Mouse (Mus musculus) hindbrain, embryonic 11.5 days (tissue): Measurements from ENCODE around the gene Amdhd2. TPM values are rescaled to one million over a fixed set of nuclear protein-coding genes. Genes with fewer than 3 reads are reported as not detected.
A peak's percentile ranks its signal among the peaks of the same experiment; 100 is the strongest.

ENCODE experiments used
- ATAC-seq: fragments of 200-750 bp; cut with Nextera tagmentation; 2 replicates; pipeline ENCODE4 v1.8.0; 2017; ENCODE audit warnings: mild to moderate bottlenecking, moderate TSS enrichment, moderate library complexity; ENCODE audit not compliant: low FRiP score
- DNase-seq: peaks from one replicate; pipeline ENCODE4 v3.0.0-alpha.2; 2015; ENCODE audit warnings: low spot score
- H3K27ac ChIP-seq: fragments of 300-500 bp; sonication (generic); 2 replicates; pipeline ENCODE4 v1.5.1; 2014; ENCODE audit warnings: mild to moderate bottlenecking, low read depth, low read length
- H3K27me3 ChIP-seq: fragments of 300-500 bp; sonication (generic); 2 replicates; pipeline ENCODE4 v1.6.1; 2014; ENCODE audit warnings: mild to moderate bottlenecking, low read length, moderate library complexity, mixed read lengths; ENCODE audit not compliant: control insufficient read depth, insufficient read depth
- H3K36me3 ChIP-seq: fragments of 300-500 bp; sonication (generic); 2 replicates; pipeline ENCODE4 v1.6.1; 2014; ENCODE audit warnings: mild to moderate bottlenecking, low read length, moderate library complexity, mixed read lengths; ENCODE audit not compliant: control insufficient read depth, insufficient read depth
- H3K4me1 ChIP-seq: fragments of 300-500 bp; sonication (generic); replicated peaks from 2 replicates; pipeline ENCODE4 v1.6.1; 2014; ENCODE audit warnings: low read length, mixed read lengths; ENCODE audit not compliant: control insufficient read depth, insufficient read depth
- H3K4me2 ChIP-seq: fragments of 300-500 bp; sonication (generic); replicated peaks from 2 replicates; pipeline ENCODE4 v1.6.1; 2014; ENCODE audit warnings: mild to moderate bottlenecking, low read depth, low read length
- H3K4me3 ChIP-seq: fragments of 300-500 bp; sonication (generic); 2 replicates; pipeline ENCODE4 v1.5.1; 2014; ENCODE audit warnings: low read depth, low read length
- H3K9ac ChIP-seq: fragments of 300-500 bp; sonication (generic); 2 replicates; pipeline ENCODE4 v1.6.1; 2014; ENCODE audit warnings: low read depth, low read length
- H3K9me3 ChIP-seq: fragments of 300-500 bp; sonication (generic); 2 replicates; pipeline ENCODE4 v1.6.1; 2016; ENCODE audit warnings: low read length; ENCODE audit not compliant: control insufficient read depth
- WGBS: fragments of 180-500 bp; shearing (Covaris S2); extraction: QIAGEN DNeasy Blood & Tissue Kit; methylation state at CpG from one replicate; pipeline ENCODE4 v1.1.7; 2014; 5-methylcytosine and 5-hydroxymethylcytosine counted together
- polyA plus RNA-seq: library from polyadenylated mRNA; unstranded; fragments of >200 nt; fragmentation: Nextera tagmentation; extraction: Ambion mirVana; gene quantifications from 2 replicates; pipeline ENCODE4 v1.2.1, GENCODE M21; 2014

Gene Amdhd2
- polyA plus RNA-seq, 1 experiment from 2014 or later = 31.1 TPM

- no peak overlapping the region for H3K27ac ChIP-seq
- DNase-seq (no peak), ATAC-seq (no peak)
- H3K4me2 ChIP-seq = no peak overlapping the region
- no peaks in the 10 kb centered on the region for H3K4me1 ChIP-seq
- 78% methylated on average over 3 of the region's 3 CpGs for WGBS
- no peak overlapping the region for H3K4me3 ChIP-seq
- no peaks in the 10 kb centered on the region for H3K9me3 ChIP-seq
- H3K9ac ChIP-seq = no peak overlapping the region
- H3K36me3 ChIP-seq = no peaks in the 10 kb centered on the region
- H3K27me3 ChIP-seq = no peaks in the 10 kb centered on the region
These were observed 9.1 kb downstream of the Amdhd2 start for GRCm38 (mm10) chr17:24154463-24154862.

GRCm38 (mm10) chr17:24151890-24152563 is 11.5 kb downstream of the Amdhd2 start:
- H3K9ac ChIP-seq = peak overlapping the region; percentile 37
- no peaks in the 10 kb centered on the region for H3K4me1 ChIP-seq
- H3K4me3 ChIP-seq = peak overlapping the region; percentile 19
- no peaks in the 10 kb centered on the region for H3K27me3 ChIP-seq
- H3K36me3 ChIP-seq = no peaks in the 10 kb centered on the region
- DNase-seq (peak; percentile 83), ATAC-seq (peak; percentile 88)
- no peak overlapping the region for H3K27ac ChIP-seq
- WGBS = 2% methylated on average over 26 of the region's 26 CpGs
- peak overlapping the region; percentile 54 for H3K4me2 ChIP-seq
- no peaks in the 10 kb centered on the region for H3K9me3 ChIP-seq

DNA sequence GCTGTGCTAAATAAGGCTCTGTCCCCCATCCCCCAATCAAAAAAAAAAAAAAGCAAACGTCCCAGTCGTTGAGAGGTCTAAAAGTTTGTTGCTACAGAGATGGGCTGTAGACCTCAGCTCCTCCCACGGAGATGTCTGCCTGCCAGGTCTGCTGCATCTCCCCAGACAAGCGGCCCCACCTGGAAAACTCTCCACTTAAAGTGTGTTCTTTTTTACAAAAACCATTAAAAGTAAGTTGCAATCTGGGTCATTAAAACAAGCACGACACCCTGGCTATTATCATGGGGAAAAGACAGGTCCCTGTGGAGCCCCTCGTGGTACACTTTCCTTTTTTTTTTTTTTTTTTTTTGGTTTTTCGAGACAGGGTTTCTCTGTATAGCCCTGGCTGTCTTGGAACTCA is 12.2 kb downstream of the Amdhd2 start:
- WGBS = 18% methylated on average over 7 of the region's 7 CpGs

DNA sequence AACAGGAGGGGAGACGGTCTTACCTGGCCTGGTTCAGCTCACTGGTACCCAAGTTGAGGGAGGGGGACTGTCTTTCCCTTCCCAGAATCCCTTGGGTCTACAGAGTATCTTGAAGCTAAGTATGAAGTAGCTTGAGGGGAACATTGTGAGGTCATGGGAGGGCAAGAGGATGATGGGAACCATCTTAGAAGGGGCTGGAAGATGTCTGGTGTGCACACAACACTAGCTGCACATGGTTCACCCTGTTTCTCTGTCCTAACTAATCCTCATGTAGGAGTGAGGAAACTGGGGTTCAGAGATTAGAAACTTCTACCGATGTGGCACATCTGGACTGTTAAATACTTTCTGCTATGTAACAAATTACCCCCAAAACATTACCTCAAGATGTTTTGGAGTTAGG is 12.7 kb downstream of the Amdhd2 start, which contains the start of gene Pdpk1:
Pdpk1 (minus strand) TSS at position 101 of the 400 bp plus-strand sequence.
- WGBS = 95% methylated on average over 2 of the region's 2 CpGs
- Histone ChIP-seq H3K9ac (no peak within 1 kb of the TSS), H3K36me3 (no peaks in the 10 kb centered on the region), H3K9me3 (no peaks in the 10 kb centered on the region), H3K4me3 (peak within 1 kb of the TSS; percentile 19), H3K27ac (no peak within 1 kb of the TSS), H3K4me1 (no peaks in the 10 kb centered on the region), H3K4me2 (peak within 1 kb of the TSS; percentile 54), H3K27me3 (no peaks in the 10 kb centered on the region)
- ATAC-seq (no peak), DNase-seq (no peak)

More for the DNA sequence above, 12.2 kb downstream of the Amdhd2 start:
- Histone ChIP-seq H3K4me2 (peak overlapping the region; percentile 54; the same call in 1 of the 2 replicates), H3K27me3 (no peaks in the 10 kb centered on the region), H3K9ac (no peak overlapping the region), H3K4me3 (no peak overlapping the region; the same call in 1 of the 2 replicates), H3K27ac (no peak overlapping the region), H3K4me1 (no peaks in the 10 kb centered on the region), H3K9me3 (no peaks in the 10 kb centered on the region), H3K36me3 (no peaks in the 10 kb centered on the region)
- DNase-seq (no peak), ATAC-seq (no peak)

DNA sequence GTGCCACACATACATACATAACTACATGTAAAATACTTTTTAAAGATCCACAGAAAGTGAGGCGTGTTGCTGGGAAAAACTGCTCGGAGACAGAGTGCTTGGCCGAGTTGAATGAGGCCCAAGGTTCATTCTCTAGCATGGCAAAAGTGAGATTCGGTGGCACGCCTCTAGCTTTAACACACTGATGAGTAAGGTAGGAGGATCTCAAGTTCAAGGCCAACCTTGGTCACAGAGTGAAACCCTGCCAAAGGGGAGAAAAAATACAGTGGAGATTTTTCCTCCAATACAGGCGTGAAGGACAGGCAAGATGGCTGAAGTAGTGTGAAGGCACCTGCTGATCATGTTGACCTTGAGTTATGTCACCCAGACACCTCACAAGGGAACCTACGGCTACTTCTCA is 14.1 kb downstream of the Amdhd2 start:
- Histone ChIP-seq H3K4me2 (no peak overlapping the region), H3K27me3 (no peaks in the 10 kb centered on the region), H3K4me3 (no peak overlapping the region), H3K4me1 (no peaks in the 10 kb centered on the region), H3K9ac (no peak overlapping the region), H3K27ac (no peak overlapping the region), H3K36me3 (no peaks in the 10 kb centered on the region), H3K9me3 (no peaks in the 10 kb centered on the region)
- no peak for ATAC-seq
- DNase-seq = no peak
- 90% methylated on average over 7 of the region's 7 CpGs for WGBS

- no peaks in the 10 kb centered on the region for H3K27me3 ChIP-seq
- no peaks in the 10 kb centered on the region; the same call in 1 of the 2 replicates for H3K4me1 ChIP-seq
- no peak overlapping the region for H3K4me2 ChIP-seq
- no peak overlapping the region for H3K9ac ChIP-seq
- 38% methylated on average over 2 of the region's 2 CpGs for WGBS
- H3K27ac ChIP-seq = no peak overlapping the region
- no peaks in the 10 kb centered on the region for H3K9me3 ChIP-seq
- H3K36me3 ChIP-seq = no peaks in the 10 kb centered on the region
- H3K4me3 ChIP-seq = no peak overlapping the region
- DNase-seq (no peak), ATAC-seq (no peak)
These were observed 20.7 kb downstream of the Amdhd2 start for GRCm38 (mm10) chr17:24142897-24143296.

- H3K27me3 ChIP-seq = no peaks in the 10 kb centered on the region
These were observed 22.1 kb downstream of the Amdhd2 start for GRCm38 (mm10) chr17:24141425-24141920.

DNA sequence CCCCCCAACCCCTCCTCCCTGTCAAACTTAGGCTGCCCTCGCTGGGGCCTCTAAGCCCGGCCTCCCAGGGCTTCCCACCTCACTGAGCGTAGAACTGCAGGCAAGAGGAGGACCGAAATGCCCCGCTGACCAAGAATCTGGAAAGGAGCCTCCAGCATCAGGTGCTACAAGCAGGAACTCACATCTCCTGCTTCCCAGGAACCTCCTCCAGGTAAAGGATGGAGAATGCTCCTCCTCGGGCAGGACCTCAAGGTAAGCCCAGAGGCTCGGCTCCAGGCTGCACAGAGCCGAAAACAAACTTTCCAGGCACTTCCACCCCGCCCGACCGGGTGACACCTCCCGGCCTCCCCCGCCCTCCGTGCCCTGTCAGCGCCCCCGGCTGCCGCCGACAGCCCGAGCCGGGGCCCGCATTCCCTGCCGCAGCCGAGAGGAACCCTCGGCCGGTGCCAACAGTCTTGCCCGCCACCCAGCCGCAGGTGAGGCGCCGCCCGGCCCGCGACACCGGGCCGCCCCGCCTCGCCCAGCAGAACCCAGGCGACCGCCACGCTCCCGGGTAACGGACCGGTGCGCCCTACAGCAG is 22.6 kb downstream of the Amdhd2 start:
- peak overlapping the region; percentile 76 for H3K4me2 ChIP-seq
- H3K9me3 ChIP-seq = no peaks in the 10 kb centered on the region
- under 1% methylated on average over 34 of the region's 43 CpGs for WGBS
- H3K4me1 ChIP-seq = no peaks in the 10 kb centered on the region; the same call in 1 of the 2 replicates
- H3K4me3 ChIP-seq = peak overlapping the region; percentile 88
- ATAC-seq = peak; percentile 34
- H3K27me3 ChIP-seq = no peaks in the 10 kb centered on the region
- H3K9ac ChIP-seq = peak overlapping the region; percentile 82
- DNase-seq = peak; percentile 47
- H3K36me3 ChIP-seq = no peaks in the 10 kb centered on the region
- peak overlapping the region; percentile 47 for H3K27ac ChIP-seq

More at GRCm38 (mm10) chr17:24141425-24141920, 22.1 kb downstream of the Amdhd2 start:
- Histone ChIP-seq H3K36me3 (no peaks in the 10 kb centered on the region), H3K27ac (peak overlapping the region; percentile 47), H3K9ac (peak overlapping the region; percentile 82), H3K4me1 (no peaks in the 10 kb centered on the region; the same call in 1 of the 2 replicates), H3K9me3 (no peaks in the 10 kb centered on the region), H3K4me3 (peak overlapping the region; percentile 88), H3K4me2 (peak overlapping the region; percentile 76)
- ATAC-seq = peak; percentile 99
- under 1% methylated on average over 39 of the region's 57 CpGs for WGBS
- DNase-seq = peak; percentile 97
